ENCODE assay signal across 17 mouse cellular contexts in genomic region chr8:44932546-44933342, GRCm38 (mm10).
"Had no signal": no experiment of that assay in that cellular context is flagged by ENCODE, and none has a peak within 500 bp of the region (broad histone marks: within the 10 kb centered on the region; RNA-seq: fewer than 3 reads in every experiment).

No protein-coding gene starts in this region.

- H3K27me3 ChIP-seq: midbrain, embryonic 15.5 days; neural tube, embryonic 15.5 days had no signal

- H3K36me3 ChIP-seq: liver, embryonic 12.5 days; midbrain, embryonic 10.5 days; midbrain, embryonic 13.5 days; midbrain, embryonic 15.5 days; neural tube, embryonic 13.5 days; neural tube, embryonic 15.5 days had no signal

- H3K9ac ChIP-seq: liver, embryonic 12.5 days; liver, embryonic 14.5 days; lung, embryonic 14.5 days; midbrain, embryonic 13.5 days; midbrain, embryonic 15.5 days; neural tube, embryonic 15.5 days had no signal

- H3K27ac ChIP-seq: liver, embryonic 12.5 days; liver, embryonic 14.5 days; midbrain, embryonic 10.5 days; midbrain, embryonic 13.5 days; midbrain, embryonic 15.5 days; neural tube, embryonic 13.5 days; neural tube, embryonic 15.5 days had no signal

- DNase-seq: lung, postnatal 14 days; right cerebral cortex, adult 18-20 months; right cerebral cortex, postnatal 25 days; right cerebral cortex, postnatal 4 days; spleen, adult 18-20 months; thymus, adult 18-20 months; thymus, postnatal 14 days; thymus, postnatal 36 days had no signal

- ATAC-seq: liver, embryonic 12.5 days; midbrain, embryonic 13.5 days; midbrain, embryonic 15.5 days had no signal

- H3K4me3 ChIP-seq: liver, embryonic 12.5 days; myocyte had no signal

- H3K4me2 ChIP-seq: liver, embryonic 12.5 days had no signal

- H3K9me3 ChIP-seq: midbrain, embryonic 13.5 days; midbrain, embryonic 15.5 days; neural tube, embryonic 15.5 days had no signal
